Mouse (Mus musculus): Measurements from ENCODE around the gene Olfr764-ps1. TPM values are rescaled to one million over a fixed set of nuclear protein-coding genes. Genes with fewer than 3 reads are reported as not detected.
"Not testable (repeated sequence)": the region's sequence is repeated elsewhere in the genome, so short reads cannot be mapped to it uniquely, and the experiment has no call there.

Gene Olfr764-ps1
- polyA plus RNA-seq, 1 experiment = not detected

DNA sequence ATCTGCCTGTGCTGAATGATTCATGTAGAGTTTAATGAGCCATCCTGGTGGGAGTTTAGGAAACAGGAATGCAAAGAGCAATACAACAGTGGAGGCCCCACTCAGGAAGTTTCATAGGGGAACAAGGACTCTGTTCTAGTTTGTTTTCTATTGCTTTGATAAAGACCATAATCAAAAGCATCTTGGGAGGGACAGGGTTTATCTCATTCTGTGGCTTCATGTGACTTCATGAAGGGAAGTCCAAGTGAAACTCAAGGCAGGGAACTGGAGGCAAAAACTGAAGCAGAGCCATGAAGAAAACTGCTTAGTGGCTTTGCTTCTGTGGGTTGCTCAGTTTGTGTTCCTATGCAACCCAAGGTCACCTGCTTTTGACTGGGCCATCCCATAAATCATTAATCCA is 25.2 kb downstream of the Olfr764-ps1 start:
- no peaks in the 10 kb centered on the region for H3K36me3 ChIP-seq (ENCODE audit: control insufficient read depth, insufficient read depth, low read length)
- no peaks in the 10 kb centered on the region for H3K27me3 ChIP-seq (ENCODE audit: control insufficient read depth, insufficient read depth, low read length)
- TF ChIP-seq CTCF (IDR thresholded peaks at IDR 0.05; ENCODE audit: extremely low read depth, insufficient read length, insufficient replicate concordance, low read depth, low read length) (no peak), POLR2A (IDR thresholded peaks at IDR 0.05; ENCODE audit: low read depth, low read length) (no peak)
- H3K4me1 ChIP-seq (ENCODE audit: control insufficient read depth, insufficient read depth, insufficient read length, low read length) = no peaks in the 10 kb centered on the region
- H3K4me3 ChIP-seq (ENCODE audit: low read depth, low read length) = no peak overlapping the region
- no peak overlapping the region for H3K27ac ChIP-seq (ENCODE audit: insufficient read depth, low read depth, low read length)

DNA sequence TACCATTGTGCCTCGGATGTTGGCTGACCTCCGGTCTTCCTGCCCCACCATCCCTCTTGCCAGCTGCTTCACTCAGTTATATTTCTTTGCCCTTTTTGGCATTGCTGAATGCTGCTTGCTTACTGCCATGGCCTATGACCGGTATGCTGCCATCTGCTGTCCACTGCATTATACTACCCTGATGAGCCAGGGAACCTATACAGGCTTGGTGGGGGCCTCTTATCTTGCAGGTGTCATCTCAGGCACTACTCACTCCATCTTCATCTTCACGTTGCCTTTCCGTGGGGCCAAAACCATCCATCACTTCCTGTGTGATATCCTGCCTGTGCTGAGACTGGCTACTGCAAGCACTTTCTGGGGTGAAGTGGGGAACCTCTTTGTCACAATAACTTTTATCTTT is 28.2 kb downstream of the Olfr764-ps1 start:
- H3K27me3 ChIP-seq (ENCODE audit: control insufficient read depth, insufficient read depth, low read length); H3K27ac ChIP-seq (ENCODE audit: insufficient read depth, low read depth, low read length); H3K4me1 ChIP-seq (ENCODE audit: control insufficient read depth, insufficient read depth, insufficient read length, low read length); H3K36me3 ChIP-seq (ENCODE audit: control insufficient read depth, insufficient read depth, low read length); H3K4me3 ChIP-seq (ENCODE audit: low read depth, low read length): not testable (repeated sequence)
- WGBS = 39% methylated on average over 2 of the region's 5 CpGs

DNA sequence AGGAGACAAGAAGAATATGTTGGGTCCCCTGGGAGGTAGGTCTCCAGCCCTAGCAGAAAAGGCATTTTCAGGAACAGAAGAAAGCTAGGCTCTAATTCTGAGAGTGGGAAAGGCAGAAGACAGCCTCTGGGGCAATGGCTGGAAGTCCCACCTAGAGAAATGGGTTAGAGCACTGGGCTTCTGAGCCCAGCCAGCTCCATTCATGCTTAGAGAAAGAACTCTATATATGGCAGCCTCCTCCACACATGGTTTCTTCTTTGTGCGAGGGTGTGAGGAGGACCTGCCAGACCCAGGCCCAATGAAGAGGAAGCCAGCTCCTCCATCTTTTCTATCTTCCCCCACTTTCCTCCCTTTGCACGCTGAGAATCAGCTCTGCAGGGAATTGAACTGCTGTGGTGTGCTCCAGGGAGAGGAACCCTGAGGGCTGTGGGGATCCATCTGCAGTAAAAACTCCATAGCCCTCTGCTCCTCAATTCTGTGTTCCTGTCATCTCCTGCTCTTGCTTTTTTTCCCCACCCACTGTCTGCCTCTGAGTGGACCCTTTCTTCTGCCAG is 29.3 kb downstream of the Olfr764-ps1 start, which contains the start of gene Olfr763:
Gene Olfr763 (plus strand): TSS at position 504 of the 554 bp plus-strand sequence.
- WGBS = 66% methylated on average over 2 of the region's 2 CpGs
- Histone ChIP-seq H3K36me3 (ENCODE audit: control insufficient read depth, insufficient read depth, low read length) (no peaks in the 10 kb centered on the region), H3K4me1 (ENCODE audit: control insufficient read depth, insufficient read depth, insufficient read length, low read length) (no peaks in the 10 kb centered on the region), H3K27ac (ENCODE audit: insufficient read depth, low read depth, low read length) (no peak within 1 kb of the TSS), H3K4me3 (ENCODE audit: low read depth, low read length) (no peak within 1 kb of the TSS), H3K27me3 (ENCODE audit: control insufficient read depth, insufficient read depth, low read length) (no peaks in the 10 kb centered on the region)
- TF ChIP-seq POLR2A (IDR thresholded peaks at IDR 0.05; ENCODE audit: low read depth, low read length) = no peak
- no peak for TF ChIP-seq CTCF (IDR thresholded peaks at IDR 0.05; ENCODE audit: extremely low read depth, insufficient read length, insufficient replicate concordance, low read depth, low read length)

DNA sequence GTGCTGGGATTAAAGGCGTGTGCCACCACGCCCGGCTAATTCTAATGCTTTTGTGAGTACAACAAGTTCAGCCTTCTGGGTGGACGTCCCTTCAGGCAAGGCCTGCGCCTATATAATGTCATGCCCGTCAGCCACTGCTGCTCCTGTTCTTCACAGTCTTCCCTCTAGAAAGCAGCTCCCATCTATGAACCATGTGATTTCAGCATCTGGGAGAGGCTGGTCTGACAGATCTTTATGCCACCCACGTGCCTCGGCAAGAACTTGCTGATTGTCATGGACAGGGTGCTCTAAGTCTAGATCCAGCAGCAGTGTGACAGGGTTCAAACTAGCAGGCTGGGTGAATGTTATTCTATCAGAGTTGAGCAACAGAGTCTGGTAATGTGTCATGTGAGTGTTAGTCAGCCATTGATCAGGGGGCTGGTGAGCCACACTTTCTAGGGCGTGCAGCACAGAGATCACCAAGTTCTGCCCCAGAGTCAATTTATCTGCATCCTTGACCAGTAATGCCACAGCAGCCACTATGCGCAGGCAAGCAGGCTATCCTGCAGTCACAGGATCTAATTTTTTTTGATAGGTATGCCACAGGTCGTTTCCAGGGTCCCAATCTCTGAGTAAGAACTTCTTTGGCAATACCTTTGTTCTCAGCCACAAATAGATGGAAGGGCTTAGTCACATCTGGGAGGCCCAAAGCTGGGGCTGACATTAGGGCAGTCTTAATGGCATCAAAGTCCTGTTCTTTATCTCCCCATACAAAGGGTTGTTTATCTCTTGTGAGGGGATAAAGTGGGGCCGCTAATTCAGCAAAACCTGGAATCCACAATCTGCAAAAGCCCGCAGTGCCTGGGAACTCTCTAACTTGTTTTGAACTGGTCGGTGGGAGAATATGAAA is 35.4 kb downstream of the Olfr764-ps1 start:
- Histone ChIP-seq H3K36me3 (ENCODE audit: control insufficient read depth, insufficient read depth, low read length) (no peaks in the 10 kb centered on the region), H3K27me3 (ENCODE audit: control insufficient read depth, insufficient read depth, low read length) (no peaks in the 10 kb centered on the region), H3K4me3 (ENCODE audit: low read depth, low read length) (no peak overlapping the region), H3K27ac (ENCODE audit: insufficient read depth, low read depth, low read length) (no peak overlapping the region), H3K4me1 (ENCODE audit: control insufficient read depth, insufficient read depth, insufficient read length, low read length) (no peaks in the 10 kb centered on the region)
- 47% methylated on average over 14 of the region's 14 CpGs for WGBS
- TF ChIP-seq POLR2A (IDR thresholded peaks at IDR 0.05; ENCODE audit: low read depth, low read length) = no peak

DNA sequence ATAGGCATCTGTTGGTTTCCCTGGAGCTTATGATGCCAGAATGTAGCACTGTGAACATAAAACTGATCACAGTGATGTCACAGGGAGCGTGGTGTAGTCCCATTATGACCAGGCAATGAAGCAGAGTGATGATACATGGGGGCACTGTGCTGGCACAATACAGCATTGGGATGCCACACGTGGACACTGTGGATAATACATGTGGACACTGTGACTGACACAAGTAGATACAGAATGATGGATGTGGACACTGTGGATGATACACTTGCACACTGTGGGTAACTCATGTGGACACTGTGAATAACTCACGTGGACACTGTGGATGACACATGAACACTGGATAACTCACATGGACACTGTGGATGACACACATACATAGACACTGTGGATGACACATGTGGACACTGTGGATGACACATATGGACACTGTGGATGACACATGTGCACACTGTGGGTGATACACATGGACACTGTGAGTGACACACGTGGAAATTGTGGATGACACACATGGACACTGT is 43.1 kb downstream of the Olfr764-ps1 start:
- Histone ChIP-seq H3K27me3 (ENCODE audit: control insufficient read depth, insufficient read depth, low read length) (no peaks in the 10 kb centered on the region), H3K36me3 (ENCODE audit: control insufficient read depth, insufficient read depth, low read length) (no peaks in the 10 kb centered on the region), H3K4me3 (ENCODE audit: low read depth, low read length) (no peak overlapping the region), H3K4me1 (ENCODE audit: control insufficient read depth, insufficient read depth, insufficient read length, low read length) (no peaks in the 10 kb centered on the region), H3K27ac (ENCODE audit: insufficient read depth, low read depth, low read length) (no peak overlapping the region)
- 72% methylated on average over 4 of the region's 4 CpGs for WGBS
- no peak for TF ChIP-seq CTCF (IDR thresholded peaks at IDR 0.05; ENCODE audit: extremely low read depth, insufficient read length, insufficient replicate concordance, low read depth, low read length)

DNA sequence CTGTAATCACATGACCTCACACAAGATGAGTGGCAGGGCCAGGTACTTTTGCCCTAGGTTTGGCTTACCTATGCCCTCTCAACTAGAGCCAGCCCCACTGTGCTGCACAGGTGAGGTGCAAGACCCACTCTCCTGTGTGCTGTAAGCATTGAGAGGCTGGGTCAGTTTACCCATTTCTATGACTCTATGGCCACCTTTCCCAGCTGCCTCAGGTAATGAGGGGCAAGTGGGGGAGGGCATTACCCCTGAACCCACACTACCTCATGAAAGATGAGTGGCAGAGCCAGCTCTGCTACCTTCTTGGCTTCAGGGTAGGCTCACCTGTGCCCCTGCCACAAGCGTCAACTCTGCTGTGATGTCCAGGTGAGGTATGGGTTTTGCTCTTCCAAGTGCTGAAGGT is 43.9 kb downstream of the Olfr764-ps1 start:
- H3K27ac ChIP-seq (ENCODE audit: insufficient read depth, low read depth, low read length) = no peak overlapping the region
- no peaks in the 10 kb centered on the region for H3K4me1 ChIP-seq (ENCODE audit: control insufficient read depth, insufficient read depth, insufficient read length, low read length)
- H3K36me3 ChIP-seq (ENCODE audit: control insufficient read depth, insufficient read depth, low read length) = no peaks in the 10 kb centered on the region
- TF ChIP-seq POLR2A (IDR thresholded peaks at IDR 0.05; ENCODE audit: low read depth, low read length) (no peak), CTCF (IDR thresholded peaks at IDR 0.05; ENCODE audit: extremely low read depth, insufficient read length, insufficient replicate concordance, low read depth, low read length) (no peak)
- H3K4me3 ChIP-seq (ENCODE audit: low read depth, low read length) = no peak overlapping the region
- no peaks in the 10 kb centered on the region; the same call in 1 of the 2 replicates for H3K27me3 ChIP-seq (ENCODE audit: control insufficient read depth, insufficient read depth, low read length)
- WGBS = 88% methylated on average over 1 of the region's 1 CpGs

DNA sequence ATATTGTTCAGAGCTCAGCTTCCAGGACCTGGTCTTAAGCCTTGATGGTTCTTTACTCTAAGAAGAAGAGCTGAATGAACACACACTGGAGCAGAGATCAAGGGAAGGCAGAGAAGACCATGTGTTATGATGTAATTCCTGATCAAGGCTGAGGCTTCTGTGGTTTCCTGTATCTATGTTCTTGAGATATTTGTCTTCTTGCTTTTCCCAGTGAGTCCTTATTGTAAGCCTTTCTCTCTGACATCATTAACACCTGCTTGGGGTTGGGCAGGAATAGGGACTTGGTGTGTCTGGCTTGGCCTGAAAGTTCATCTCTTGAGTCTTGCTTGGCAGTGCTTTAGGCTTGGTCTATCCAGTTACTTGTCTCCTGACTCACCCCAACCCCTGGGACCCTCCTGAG is 48.7 kb downstream of the Olfr764-ps1 start:
- no peak overlapping the region for H3K27ac ChIP-seq (ENCODE audit: insufficient read depth, low read depth, low read length)
- H3K4me1 ChIP-seq (ENCODE audit: control insufficient read depth, insufficient read depth, insufficient read length, low read length) = no peaks in the 10 kb centered on the region
- no peaks in the 10 kb centered on the region for H3K36me3 ChIP-seq (ENCODE audit: control insufficient read depth, insufficient read depth, low read length)
- H3K27me3 ChIP-seq (ENCODE audit: control insufficient read depth, insufficient read depth, low read length) = no peaks in the 10 kb centered on the region; the same call in 1 of the 2 replicates
- TF ChIP-seq CTCF (IDR thresholded peaks at IDR 0.05; ENCODE audit: extremely low read depth, insufficient read length, insufficient replicate concordance, low read depth, low read length) = no peak
- TF ChIP-seq POLR2A (IDR thresholded peaks at IDR 0.05; ENCODE audit: low read depth, low read length) = no peak
- H3K4me3 ChIP-seq (ENCODE audit: low read depth, low read length) = no peak overlapping the region

DNA sequence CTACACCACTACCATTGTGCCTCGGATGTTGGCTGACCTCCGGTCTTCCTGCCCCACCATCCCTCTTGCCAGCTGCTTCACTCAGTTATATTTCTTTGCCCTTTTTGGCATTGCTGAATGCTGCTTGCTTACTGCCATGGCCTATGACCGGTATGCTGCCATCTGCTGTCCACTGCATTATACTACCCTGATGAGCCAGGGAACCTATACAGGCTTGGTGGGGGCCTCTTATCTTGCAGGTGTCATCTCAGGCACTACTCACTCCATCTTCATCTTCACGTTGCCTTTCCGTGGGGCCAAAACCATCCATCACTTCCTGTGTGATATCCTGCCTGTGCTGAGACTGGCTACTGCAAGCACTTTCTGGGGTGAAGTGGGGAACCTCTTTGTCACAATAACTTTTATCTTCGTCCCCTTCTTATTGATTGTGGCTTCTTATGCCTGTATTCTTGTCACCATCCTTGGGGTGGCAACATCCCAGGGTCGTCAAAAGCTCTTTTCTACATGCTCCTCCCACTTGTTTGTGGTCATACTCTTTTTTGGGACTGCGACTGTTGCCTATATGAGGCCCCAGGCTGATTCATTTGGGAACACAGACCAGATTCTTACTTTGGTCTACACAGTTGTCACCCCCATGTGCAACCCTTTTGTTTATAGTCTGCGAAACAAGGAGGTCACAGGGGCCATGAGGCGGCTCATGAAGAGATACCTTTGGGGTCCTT is 49.4 kb downstream of the Olfr764-ps1 start:
- H3K4me3 ChIP-seq (ENCODE audit: low read depth, low read length); H3K27ac ChIP-seq (ENCODE audit: insufficient read depth, low read depth, low read length); H3K27me3 ChIP-seq (ENCODE audit: control insufficient read depth, insufficient read depth, low read length); H3K4me1 ChIP-seq (ENCODE audit: control insufficient read depth, insufficient read depth, insufficient read length, low read length); H3K36me3 ChIP-seq (ENCODE audit: control insufficient read depth, insufficient read depth, low read length): not testable (repeated sequence)
- 59% methylated on average over 7 of the region's 10 CpGs for WGBS

DNA sequence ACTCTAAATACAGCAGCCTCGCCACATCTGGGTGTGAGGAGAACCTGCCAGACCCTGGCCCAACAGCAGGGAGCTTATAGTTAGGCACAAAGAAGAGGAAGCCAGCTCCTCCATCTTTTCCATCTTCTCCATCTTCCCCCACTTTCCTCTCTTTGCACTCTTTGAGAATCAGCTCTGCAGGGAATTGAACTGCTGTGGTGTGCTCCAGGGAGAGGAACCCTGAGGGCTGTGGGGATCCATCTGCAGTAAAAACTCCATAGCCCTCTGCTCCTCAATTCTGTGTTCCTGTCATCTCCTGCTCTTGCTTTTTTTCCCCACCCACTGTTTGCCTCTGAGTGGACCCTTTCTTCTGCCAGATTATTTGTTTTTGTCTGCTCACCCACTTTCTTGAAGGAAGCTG is 50.6 kb downstream of the Olfr764-ps1 start, which contains the start of gene Olfr9:
Gene Olfr9 (plus strand): TSS at position 301 of the 400 bp plus-strand sequence.
- H3K36me3 ChIP-seq (ENCODE audit: control insufficient read depth, insufficient read depth, low read length); H3K4me1 ChIP-seq (ENCODE audit: control insufficient read depth, insufficient read depth, insufficient read length, low read length); H3K4me3 ChIP-seq (ENCODE audit: low read depth, low read length); H3K27ac ChIP-seq (ENCODE audit: insufficient read depth, low read depth, low read length); H3K27me3 ChIP-seq (ENCODE audit: control insufficient read depth, insufficient read depth, low read length): not testable (repeated sequence)
- 59% methylated on average over 1 of the region's 1 CpGs for WGBS

All from small intestine, adult 2 months (tissue).